Mouse (Mus musculus) layer of hippocampus, adult 8-10 months (tissue): Measurements from ENCODE around the gene Chst4. TPM values are rescaled to one million over a fixed set of nuclear protein-coding genes. Genes with fewer than 3 reads are reported as not detected.

ENCODE experiments used
- DNase-seq, 2 experiments: peaks; one replicate each; pipeline ENCODE4 v3.0.0; 2022; ENCODE audit warnings: low spot score in 2 of 2
- total RNA-seq, 4 experiments: library from RNA; stranded (reverse); gene quantifications; 2 replicates each; pipeline ENCODE4 v1.2.4; 2022

Gene Chst4
- total RNA-seq, 4 experiments from 2014 or later, result 0.17 to 0.45 TPM; not detected in 2

GRCm38 (mm10) chr8:110006312-110007023 lies 33.1 kb downstream of the Chst4 start:
- peak in 1 of 2 experiments; percentile 31 for DNase-seq

GRCm38 (mm10) chr8:110004300-110004699 lies 35.2 kb downstream of the Chst4 start:
- DNase-seq, result no peak

- no peak for DNase-seq
These were observed 36.6 kb downstream of the Chst4 start for GRCm38 (mm10) chr8:110002953-110003352.

DNA sequence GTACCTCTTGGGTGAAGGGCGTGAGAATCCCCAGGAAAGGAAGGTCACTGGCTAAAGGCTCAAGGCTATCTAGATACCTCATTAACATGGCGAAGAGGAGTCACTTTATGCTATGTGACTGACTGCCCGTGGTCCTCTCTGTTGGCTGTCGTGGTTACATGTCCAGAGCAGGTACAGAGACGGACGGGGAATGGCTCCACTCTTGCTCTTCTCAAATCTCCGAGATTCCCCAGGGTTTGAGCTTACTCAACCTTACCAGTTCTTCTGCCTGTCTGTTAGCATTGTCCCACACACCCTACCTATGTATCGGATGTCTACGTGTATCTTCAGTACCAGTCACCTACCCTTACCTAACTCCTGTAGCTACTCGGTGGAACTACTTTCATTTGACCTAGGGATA lies 39.6 kb downstream of the Chst4 start:
- DNase-seq, result no peak

DNA sequence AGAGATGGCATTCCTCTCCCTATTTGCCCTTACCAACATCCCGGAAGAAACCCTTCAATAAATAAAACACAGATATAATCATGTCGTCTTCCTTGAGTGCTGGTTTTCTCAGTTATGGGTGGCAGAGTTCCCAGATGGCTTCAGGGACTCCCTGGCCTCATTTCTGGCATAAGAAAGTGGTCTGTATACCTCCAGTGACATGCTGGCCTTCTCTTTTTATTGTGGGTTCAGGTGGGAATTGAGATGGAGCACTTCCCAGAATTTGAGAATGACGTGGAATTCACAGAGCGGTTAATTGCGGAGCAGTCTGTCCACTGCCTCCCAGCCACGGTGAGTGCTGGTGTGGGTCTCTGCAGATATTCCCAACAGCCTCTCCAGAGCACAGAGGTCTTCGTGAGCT lies 41.5 kb downstream of the Chst4 start:
- DNase-seq, result no peak

DNA sequence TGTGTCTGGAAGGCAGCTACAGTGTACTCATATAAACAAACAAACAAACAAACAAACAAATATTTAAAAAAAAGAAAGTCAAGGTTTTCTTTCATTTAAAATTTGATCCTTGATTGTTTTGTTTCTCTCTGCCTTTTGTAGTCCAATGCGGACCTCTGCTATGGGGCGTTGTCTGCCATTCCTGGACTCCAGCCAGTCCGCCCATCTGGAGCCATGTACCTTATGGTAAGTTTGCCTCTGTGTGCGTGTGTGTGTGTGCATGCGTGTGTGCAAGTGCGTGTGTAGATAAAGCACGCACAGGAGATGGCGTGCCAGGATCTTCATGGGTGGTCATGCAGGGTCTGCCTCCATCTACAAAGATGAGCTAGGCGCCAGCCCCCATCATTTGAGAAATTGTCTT lies 42.2 kb downstream of the Chst4 start:
- DNase-seq, result no peak

- no peak for DNase-seq
These were observed 46.6 kb downstream of the Chst4 start for GRCm38 (mm10) chr8:109992951-109993350.

GRCm38 (mm10) chr8:109992166-109992565 lies 47.4 kb downstream of the Chst4 start:
- DNase-seq, result no peak

DNA sequence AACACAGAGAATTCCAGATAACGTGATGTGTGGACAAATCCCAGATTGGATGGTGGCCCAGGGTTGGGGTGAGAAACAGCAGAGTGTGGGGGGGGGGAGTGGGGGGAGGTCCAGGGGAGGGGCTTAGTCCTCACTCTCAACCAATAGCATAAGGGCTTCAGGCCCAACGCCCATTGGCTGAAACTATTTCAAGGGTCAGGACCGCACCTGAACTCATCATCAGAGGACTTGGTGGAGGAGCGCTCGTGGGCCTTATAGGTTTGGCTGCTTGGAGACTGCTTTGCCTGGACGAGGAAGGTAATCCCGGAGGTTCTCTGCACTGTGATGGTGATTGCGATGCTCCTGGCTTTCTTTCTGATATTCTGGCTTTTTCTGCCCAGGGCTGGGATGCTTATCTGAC lies 49.3 kb downstream of the Chst4 start, which contains the start of gene Tat:
Gene Tat, plus strand, starts transcription at position 214 of the 400 bp plus-strand sequence.
- DNase-seq, result no peak

- no peak for DNase-seq
These were observed 50.4 kb downstream of the Chst4 start for GRCm38 (mm10) chr8:109989151-109989550.

DNA sequence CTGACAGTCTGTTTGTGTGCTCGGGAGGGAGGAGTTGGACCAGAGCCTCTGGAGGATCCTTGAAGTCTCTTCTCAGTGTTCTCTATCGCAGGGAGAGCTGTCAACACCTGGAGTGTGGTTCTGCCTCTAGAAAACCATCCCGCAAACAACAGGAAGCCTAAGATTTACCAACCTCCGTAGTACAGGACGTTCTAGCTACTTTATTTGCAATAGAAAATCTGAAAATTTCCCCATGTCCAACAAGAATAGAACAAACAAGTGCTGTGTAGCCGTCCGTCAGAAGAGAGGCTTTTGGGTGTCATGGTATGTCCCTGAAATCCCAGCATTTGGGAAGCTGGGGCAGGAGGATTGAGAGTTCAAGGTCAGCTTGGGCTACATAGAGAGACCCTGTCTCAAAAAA lies 51.8 kb downstream of the Chst4 start:
- DNase-seq, result no peak

DNA sequence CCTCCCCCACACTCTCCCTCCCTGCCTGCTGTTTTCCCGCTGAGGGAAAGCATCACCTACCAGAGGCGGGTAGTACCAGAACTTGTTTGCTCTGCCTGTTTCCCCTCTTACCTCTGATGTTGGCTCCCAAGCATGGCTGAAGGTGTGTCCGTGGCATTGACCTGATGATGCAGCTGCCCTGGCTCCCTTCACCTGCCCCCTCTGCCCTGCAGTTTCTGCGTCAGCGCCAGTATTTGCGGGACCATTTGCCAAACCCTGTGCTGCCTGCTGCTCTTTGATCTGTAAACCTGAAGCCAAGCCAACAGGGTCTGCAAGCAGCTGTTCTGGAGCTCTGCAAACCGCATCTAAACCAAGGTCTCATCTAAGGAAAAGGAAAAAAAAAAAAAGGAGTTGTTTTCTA lies 53.2 kb downstream of the Chst4 start:
- DNase-seq, result no peak

DNA sequence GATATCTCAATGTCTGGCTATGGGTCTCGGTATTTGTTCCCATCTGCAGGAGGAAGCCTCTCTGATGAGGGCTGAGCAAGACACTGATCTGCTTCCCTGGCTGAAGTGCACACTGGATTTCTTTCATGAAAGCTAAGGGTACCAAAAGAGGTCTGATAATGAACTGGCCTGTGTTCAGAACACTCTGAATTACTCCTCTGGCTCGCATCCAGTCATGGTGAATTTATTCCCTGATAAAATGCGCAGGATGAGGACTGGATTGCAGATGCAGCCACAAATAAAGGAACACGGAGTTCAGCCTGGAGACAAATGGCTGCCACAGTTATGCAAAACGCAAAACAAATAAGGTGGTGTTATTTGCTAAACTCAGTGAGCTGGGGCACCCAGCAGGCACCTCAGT lies 55.6 kb downstream of the Chst4 start:
- peak in 1 of 2 experiments; percentile 38 for DNase-seq

DNA sequence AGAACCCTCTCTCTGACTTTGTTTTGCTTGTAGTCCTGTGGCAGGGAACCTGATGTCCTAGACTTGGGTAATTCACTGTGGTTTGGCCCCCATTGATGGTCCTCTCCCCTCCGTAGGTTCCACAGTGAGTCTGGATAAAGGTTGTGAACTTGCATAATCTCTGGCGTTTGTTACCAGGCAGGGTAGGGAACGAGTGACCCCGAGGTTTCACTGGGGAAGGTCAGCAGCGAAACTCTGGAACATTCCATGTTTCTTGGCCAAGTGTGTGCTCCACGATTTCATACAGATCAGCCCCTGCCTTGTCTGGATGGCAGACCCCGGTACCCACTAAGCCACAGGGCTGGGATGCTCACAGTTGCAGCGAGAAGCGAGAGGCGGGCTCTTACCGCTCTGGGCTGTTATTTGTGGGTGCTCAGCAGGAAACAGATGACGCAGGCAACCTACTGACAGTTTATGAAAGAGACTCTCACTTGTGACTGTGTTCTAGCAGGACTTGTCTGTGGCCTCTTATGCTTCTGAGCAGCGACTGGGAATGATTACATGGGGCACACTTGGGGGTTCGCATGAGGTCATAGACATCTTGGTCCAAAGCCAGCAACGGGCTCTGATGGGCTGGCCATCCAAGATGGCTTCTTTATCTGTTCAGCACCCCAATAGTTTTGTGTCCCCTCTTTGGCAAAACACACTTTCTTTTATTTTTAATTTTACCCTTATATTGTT lies 57.0 kb downstream of the Chst4 start:
- DNase-seq, result no peak

- DNase-seq, result no peak
These were observed 60.2 kb downstream of the Chst4 start for GRCm38 (mm10) chr8:109979339-109979738.

Other genes with a start within 250 kb of the Chst4 start
- gene Phlpp2, start 171.2 kb downstream of the Chst4 start, total RNA-seq, result 10 to 100 TPM; 24.8 to 36.5 (median 31.8) TPM
- under 1 TPM in 2 of 4 experiments, not detected in 2; 0.20 to 0.25 TPM for gene Marveld3, start 77.5 kb downstream of the Chst4 start, total RNA-seq
- gene Tat, start 49.3 kb downstream of the Chst4 start, total RNA-seq, result not detected
- 10 to 100 TPM; 27.3 to 34.4 (median 29.6) TPM for gene Zfp612, start 40.0 kb upstream of the Chst4 start, total RNA-seq
- gene Gm21964, start 61.5 kb upstream of the Chst4 start, total RNA-seq, result not detected
- not detected for gene Gm17720, start 63.0 kb upstream of the Chst4 start, total RNA-seq
- 10 to 100 TPM; 36.3 to 41.0 (median 38.6) TPM for gene Calb2, start 128.5 kb upstream of the Chst4 start, total RNA-seq
- gene Cmtr2, start 175.9 kb upstream of the Chst4 start, total RNA-seq, result 1 to 10 TPM; 5.7 to 6.8 (median 6.6) TPM
- gene Hydin, start 227.2 kb upstream of the Chst4 start, total RNA-seq, result under 1 TPM; 0.63 to 0.96 (median 0.70) TPM